Mouse (Mus musculus) MEL (cell line): Measurements from ENCODE around the gene Podnl1. TPM values are rescaled to one million over a fixed set of nuclear protein-coding genes. Genes with fewer than 3 reads are reported as not detected.

Experiments
- DNase-seq: peaks from one replicate; pipeline ENCODE4 v3.0.0; 2011; ENCODE audit warnings: low read depth, low spot score
- H3K27ac ChIP-seq: 2 replicates; pipeline ENCODE4 v1.5.1; 2012; ENCODE audit warnings: low read depth, mild to moderate bottlenecking, control low read depth, low read length, moderate library complexity; ENCODE audit not compliant: control insufficient read depth
- H3K27me3 ChIP-seq, 2 experiments: fragments of 150-350 bp in 1 of 2; sonication (generic) in 1 of 2; 2 replicates each; pipeline ENCODE4 v1.6.1; 2012; ENCODE audit warnings: low read length in 2 of 2, mild to moderate bottlenecking in 2 of 2, improper control_type of control experiment in 1 of 2, moderate library complexity in 1 of 2; ENCODE audit not compliant: insufficient read depth in 2 of 2, control insufficient read depth in 1 of 2
- H3K36me3 ChIP-seq, 2 experiments: 2 replicates each; pipeline ENCODE4 v1.6.1; 2012 to 2014; ENCODE audit warnings: low read length in 2 of 2, improper control_type of control experiment in 1 of 2, inconsistent platforms in 1 of 2, mild to moderate bottlenecking in 1 of 2; ENCODE audit not compliant: insufficient read depth in 2 of 2, control insufficient read depth in 1 of 2
- H3K4me1 ChIP-seq, 2 experiments: fragments of 150-350 bp in 1 of 2; sonication (generic) in 1 of 2; 2 replicates each; pipeline ENCODE4 v1.6.1; 2012; ENCODE audit warnings: low read length in 2 of 2, improper control_type of control experiment in 1 of 2, mild to moderate bottlenecking in 1 of 2; ENCODE audit not compliant: insufficient read depth in 2 of 2, control insufficient read depth in 1 of 2
- H3K4me3 ChIP-seq, 2 experiments: fragments of 150-350 bp in 1 of 2; sonication (generic) in 1 of 2; 2 replicates each; pipeline ENCODE4 v1.5.1; 2012; ENCODE audit warnings: low read depth in 2 of 2, low read length in 2 of 2, mild to moderate bottlenecking in 2 of 2, moderate library complexity in 2 of 2, control low read depth in 1 of 2, improper control_type of control experiment in 1 of 2; ENCODE audit not compliant: control insufficient read depth in 1 of 2, insufficient read depth in 1 of 2
- H3K79me2 ChIP-seq: 2 replicates; pipeline ENCODE4 v1.6.1; 2012; ENCODE audit warnings: mild to moderate bottlenecking, low read length, moderate library complexity; ENCODE audit not compliant: control insufficient read depth, poor library complexity, insufficient read depth
- H3K9ac ChIP-seq: 2 replicates; pipeline ENCODE4 v1.6.1; 2012; ENCODE audit warnings: low read depth, mild to moderate bottlenecking, control low read depth, low read length, moderate library complexity; ENCODE audit not compliant: control insufficient read depth, poor library complexity, severe bottlenecking
- H3K9me3 ChIP-seq: fragments of 150-350 bp; sonication (generic); replicated peaks from 2 replicates; pipeline ENCODE4 v1.6.1; 2012; ENCODE audit warnings: mild to moderate bottlenecking, low read length, improper control_type of control experiment, moderate library complexity; ENCODE audit not compliant: insufficient read depth
- CHD1 ChIP-seq: IDR thresholded peaks from 2 replicates; pipeline ENCODE4 v1.6.1; 2012; ENCODE audit warnings: low read depth, mild to moderate bottlenecking, inconsistent platforms, low read length, improper control_type of control experiment
- CTCF ChIP-seq, 3 experiments: IDR thresholded peaks in 2 of 3; conservative IDR thresholded peaks in 1 of 3; 2 replicates each; pipeline ENCODE4 v1.5.1; 2011 to 2012; ENCODE audit warnings: low read length in 3 of 3, low read depth in 2 of 3, mild to moderate bottlenecking in 2 of 3, improper control_type of control experiment in 1 of 3, inconsistent platforms in 1 of 3, mixed read lengths in 1 of 3, moderate library complexity in 1 of 3; ENCODE audit not compliant: control insufficient read depth in 1 of 3, insufficient read depth in 1 of 3, poor library complexity in 1 of 3, severe bottlenecking in 1 of 3
- E2F4 ChIP-seq: IDR thresholded peaks from 2 replicates; pipeline ENCODE4 v1.6.1; 2011; ENCODE audit warnings: low read depth, low read length, improper control_type of control experiment, borderline replicate concordance
- ELF1 ChIP-seq: IDR thresholded peaks from 2 replicates; pipeline ENCODE4 v1.6.1; 2014; ENCODE audit warnings: low read depth, mild to moderate bottlenecking, inconsistent platforms, low read length, improper control_type of control experiment, moderate library complexity
- EP300 ChIP-seq, 2 experiments: IDR thresholded peaks; 2 replicates each; pipeline ENCODE4 v1.6.1; 2011; ENCODE audit warnings: improper control_type of control experiment in 2 of 2, low read length in 2 of 2, low read depth in 1 of 2, mild to moderate bottlenecking in 1 of 2
- ETS1 ChIP-seq: IDR thresholded peaks from 2 replicates; pipeline ENCODE4 v1.6.1; 2012; ENCODE audit warnings: low read depth, mild to moderate bottlenecking, inconsistent platforms, low read length, improper control_type of control experiment, moderate library complexity
- GABPA ChIP-seq: IDR thresholded peaks from 2 replicates; pipeline ENCODE4 v1.6.1; 2012; ENCODE audit warnings: low read depth, mild to moderate bottlenecking, inconsistent platforms, low read length, improper control_type of control experiment, moderate library complexity
- GATA1 ChIP-seq: IDR thresholded peaks from 2 replicates; pipeline ENCODE4 v1.6.1; 2011; ENCODE audit warnings: low read depth, low read length, improper control_type of control experiment
- HCFC1 ChIP-seq: IDR thresholded peaks from 2 replicates; pipeline ENCODE4 v1.6.1; 2012; ENCODE audit warnings: low read depth, mild to moderate bottlenecking, inconsistent platforms, low read length, improper control_type of control experiment, moderate library complexity
- MAFK ChIP-seq: IDR thresholded peaks from 2 replicates; pipeline ENCODE4 v1.6.1; 2011; ENCODE audit warnings: low read depth, mild to moderate bottlenecking, low read length, improper control_type of control experiment, borderline replicate concordance
- MAX ChIP-seq: IDR thresholded peaks from 2 replicates; pipeline ENCODE4 v1.6.1; 2011; ENCODE audit warnings: low read length, improper control_type of control experiment
- MEF2A ChIP-seq: IDR thresholded peaks from 2 replicates; pipeline ENCODE4 v1.6.1; 2014; ENCODE audit warnings: low read depth, mild to moderate bottlenecking, inconsistent platforms, low read length, improper control_type of control experiment; ENCODE audit not compliant: poor library complexity, insufficient replicate concordance, severe bottlenecking; ENCODE audit errors: extremely low read depth
- MXI1 ChIP-seq: IDR thresholded peaks from 2 replicates; pipeline ENCODE4 v1.6.1; 2011; ENCODE audit warnings: mild to moderate bottlenecking, low read depth, low read length, improper control_type of control experiment
- MYB ChIP-seq: IDR thresholded peaks from 2 replicates; pipeline ENCODE4 v1.6.1; 2011; ENCODE audit warnings: mild to moderate bottlenecking, low read depth, low read length, improper control_type of control experiment
- MYC ChIP-seq: IDR thresholded peaks from 2 replicates; pipeline ENCODE4 v1.6.1; 2011; ENCODE audit warnings: low read depth, mild to moderate bottlenecking, low read length, improper control_type of control experiment, moderate library complexity
- NELFE ChIP-seq: IDR thresholded peaks from 2 replicates; pipeline ENCODE4 v1.6.1; 2011; ENCODE audit warnings: low read depth, low read length, improper control_type of control experiment
- POLR2A ChIP-seq, 2 experiments: IDR thresholded peaks; 2 replicates each; pipeline ENCODE4 v1.6.1; 2011 to 2012; ENCODE audit warnings: low read length in 2 of 2, mild to moderate bottlenecking in 2 of 2, control low read depth in 1 of 2, improper control_type of control experiment in 1 of 2, low read depth in 1 of 2, moderate library complexity in 1 of 2; ENCODE audit not compliant: control insufficient read depth in 1 of 2, insufficient read depth in 1 of 2, poor library complexity in 1 of 2
- POLR2AphosphoS2 ChIP-seq: IDR thresholded peaks from 2 replicates; pipeline ENCODE4 v1.6.1; 2011; ENCODE audit warnings: low read length, improper control_type of control experiment
- POLR2AphosphoS5 ChIP-seq: IDR thresholded peaks from 2 replicates; pipeline ENCODE4 v1.6.1; 2012; ENCODE audit warnings: low read depth, borderline replicate concordance, mild to moderate bottlenecking, inconsistent platforms, low read length, moderate library complexity, mixed read lengths
- RAD21 ChIP-seq: IDR thresholded peaks from 2 replicates; pipeline ENCODE4 v1.6.1; 2011; ENCODE audit warnings: mild to moderate bottlenecking, low read depth, low read length, improper control_type of control experiment
- SIN3A ChIP-seq: IDR thresholded peaks from 2 replicates; pipeline ENCODE4 v1.6.1; 2012; ENCODE audit warnings: low read length, improper control_type of control experiment, inconsistent platforms
- TAL1 ChIP-seq: IDR thresholded peaks from 2 replicates; pipeline ENCODE4 v1.6.1; 2012; ENCODE audit warnings: mild to moderate bottlenecking, inconsistent platforms, low read length, moderate library complexity, mixed read lengths
- TBP ChIP-seq: IDR thresholded peaks from 2 replicates; pipeline ENCODE4 v1.8.0; 2011; ENCODE audit warnings: low read depth, low read length, improper control_type of control experiment
- TCF12 ChIP-seq: IDR thresholded peaks from 2 replicates; pipeline ENCODE4 v1.6.1; 2014; ENCODE audit warnings: low read depth, mild to moderate bottlenecking, inconsistent platforms, low read length, improper control_type of control experiment, moderate library complexity
- UBTF ChIP-seq: IDR thresholded peaks from 2 replicates; pipeline ENCODE4 v1.6.1; 2012; ENCODE audit warnings: low read depth, mild to moderate bottlenecking, inconsistent platforms, low read length, improper control_type of control experiment, moderate library complexity, borderline replicate concordance; ENCODE audit not compliant: insufficient read depth
- USF1 ChIP-seq: IDR thresholded peaks from 2 replicates; pipeline ENCODE4 v1.6.1; 2014; ENCODE audit warnings: low read depth, mild to moderate bottlenecking, inconsistent platforms, low read length, improper control_type of control experiment, moderate library complexity
- USF2 ChIP-seq, 2 experiments: IDR thresholded peaks; 2 replicates each; pipeline ENCODE4 v1.6.1; 2011 to 2012; ENCODE audit warnings: improper control_type of control experiment in 2 of 2, low read length in 2 of 2, borderline replicate concordance in 1 of 2, inconsistent platforms in 1 of 2, low read depth in 1 of 2, mild to moderate bottlenecking in 1 of 2; ENCODE audit not compliant: insufficient read depth in 1 of 2
- ZC3H11A ChIP-seq: IDR thresholded peaks from 2 replicates; pipeline ENCODE4 v1.6.1; 2012; ENCODE audit warnings: low read depth, mild to moderate bottlenecking, inconsistent platforms, low read length, improper control_type of control experiment
- ZKSCAN1 ChIP-seq: IDR thresholded peaks from 2 replicates; pipeline ENCODE4 v1.6.1; 2012; ENCODE audit warnings: low read depth, mild to moderate bottlenecking, inconsistent platforms, low read length, improper control_type of control experiment, moderate library complexity
- ZNF384 ChIP-seq: IDR thresholded peaks from 2 replicates; pipeline ENCODE4 v1.6.1; 2012; ENCODE audit warnings: low read depth, mild to moderate bottlenecking, inconsistent platforms, low read length, improper control_type of control experiment
- polyA plus RNA-seq, 2 experiments: library from polyadenylated mRNA; stranded (reverse) in 1 of 2; unstranded in 1 of 2; fragments of >175 nt in 1 of 2; fragments of >200 nt in 1 of 2; gene quantifications; 2 replicates each; pipeline versions ENCODE4 v1.2.1 to v1.2.4; 2012; ENCODE audit warnings: low replicate concordance in 2 of 2, low read depth in 1 of 2; ENCODE audit not compliant: insufficient read length in 2 of 2, insufficient read depth in 1 of 2, missing spikeins in 1 of 2
- total RNA-seq: library from RNA; depleted of rRNA; stranded (reverse); fragments of 300-350 nt; gene quantifications from 2 replicates; pipeline ENCODE4 v1.2.3, GENCODE M21; 2012

Gene Podnl1
- total and polyA plus RNA-seq, 3 experiments: 0.04 to 0.08 TPM; not detected in 1

DNA sequence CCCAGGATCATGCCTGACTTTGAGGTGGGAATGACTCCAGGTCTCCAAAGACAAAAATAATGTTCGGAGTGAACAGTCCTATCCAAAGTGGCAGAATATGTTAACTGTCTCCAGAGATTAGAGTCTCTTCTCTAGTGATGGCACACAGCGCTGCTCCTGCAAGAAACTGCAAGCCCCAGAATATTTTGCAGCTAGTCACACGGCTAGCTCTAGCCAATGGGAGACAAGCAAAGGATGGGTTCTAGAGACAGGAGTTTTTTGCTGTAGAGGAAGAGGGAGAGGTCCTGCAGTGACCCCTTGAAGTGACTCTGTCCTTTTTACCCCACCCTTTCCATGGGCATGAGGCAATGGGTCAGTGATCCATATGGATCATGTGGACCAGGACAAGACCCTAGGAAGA is 12.1 kb downstream of the Podnl1 start:
- Histone ChIP-seq H3K4me1 (no peaks in the 10 kb centered on the region), H3K79me2 (no peaks in the 10 kb centered on the region), H3K9ac (no peak overlapping the region), H3K4me3 (no peak overlapping the region), H3K9me3 (no peaks in the 10 kb centered on the region), H3K27me3 (no peaks in the 10 kb centered on the region), H3K27ac (no peak overlapping the region), H3K36me3 (peaks cover 0 to 2% of the 10 kb centered on the region in 2 experiments; a peak in 1 of 4 replicates)
- DNase-seq: peak; percentile 25
- no peak for TF ChIP-seq ETS1
- no peak for TF ChIP-seq UBTF
- no peak for TF ChIP-seq POLR2AphosphoS5
- TF ChIP-seq NELFE: no peak
- TF ChIP-seq MAX: no peak
- TF ChIP-seq ZC3H11A: no peak
- no peak for TF ChIP-seq CHD1
- TF ChIP-seq POLR2A (IDR thresholded peaks at IDR 0.05; ENCODE audit: control insufficient read depth in 1 of 2, insufficient read depth in 1 of 2, low read depth in 1 of 2, low read length in 2 of 2, poor library complexity in 1 of 2): no peak
- TF ChIP-seq ZKSCAN1: no peak
- no peak for TF ChIP-seq EP300 (IDR thresholded peaks at IDR 0.05; ENCODE audit: low read depth in 1 of 2, low read length in 2 of 2)
- no peak for TF ChIP-seq MYB
- no peak for TF ChIP-seq ZNF384
- TF ChIP-seq HCFC1: peak; percentile 87
- no peak for TF ChIP-seq RAD21
- TF ChIP-seq USF2 (IDR thresholded peaks at IDR 0.05; ENCODE audit: borderline replicate concordance in 1 of 2, insufficient read depth in 1 of 2, low read depth in 1 of 2, low read length in 2 of 2): peak in 1 of 2 experiments; percentile 56; a peak in 1 of 4 replicates
- TF ChIP-seq USF1: peak; percentile 90
- TF ChIP-seq GABPA: no peak
- no peak for TF ChIP-seq TBP
- no peak for TF ChIP-seq SIN3A

DNA sequence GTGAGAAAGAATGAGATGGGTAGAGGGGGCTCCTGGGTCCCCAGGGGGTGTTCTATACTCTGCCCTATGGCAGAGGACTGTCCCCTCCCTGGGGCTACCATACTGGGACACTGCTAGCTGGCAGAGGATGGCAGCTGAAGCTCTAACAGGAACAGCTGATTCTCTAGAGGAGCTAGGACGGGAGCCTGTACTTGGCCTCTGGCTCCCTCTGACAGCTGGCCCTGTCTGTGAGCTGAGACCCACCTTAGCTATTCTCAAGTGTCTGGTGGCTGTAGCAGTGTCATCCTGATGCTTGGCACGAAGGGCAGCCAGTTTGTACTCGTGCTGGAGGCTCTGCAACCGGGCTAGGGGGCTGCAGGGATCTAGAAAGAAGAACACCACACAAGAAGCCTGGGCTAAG is 15.0 kb downstream of the Podnl1 start:
- TF ChIP-seq MEF2A (no peak), TBP (no peak), ELF1 (no peak), UBTF (no peak), E2F4 (no peak), CTCF (IDR thresholded peaks at IDR 0.05 in 2 of 3, conservative IDR thresholded peaks at IDR 0.05 in 1 of 3; ENCODE audit: control insufficient read depth in 1 of 3, insufficient read depth in 1 of 3, low read depth in 2 of 3, low read length in 3 of 3, poor library complexity in 1 of 3, severe bottlenecking in 1 of 3) (no peak), GATA1 (no peak), TAL1 (no peak), POLR2A (IDR thresholded peaks at IDR 0.05; ENCODE audit: control insufficient read depth in 1 of 2, insufficient read depth in 1 of 2, low read depth in 1 of 2, low read length in 2 of 2, poor library complexity in 1 of 2) (no peak), ETS1 (no peak), POLR2AphosphoS2 (no peak), MAFK (no peak), TCF12 (no peak), MXI1 (no peak), MYC (no peak), POLR2AphosphoS5 (no peak)
- H3K36me3 ChIP-seq: peaks cover 0 to 2% of the 10 kb centered on the region in 2 experiments; a peak in 2 of 4 replicates

More for the DNA sequence above, 15.0 kb downstream of the Podnl1 start:
- Histone ChIP-seq H3K27me3 (no peaks in the 10 kb centered on the region), H3K9me3 (no peaks in the 10 kb centered on the region), H3K79me2 (no peaks in the 10 kb centered on the region), H3K4me1 (peaks cover 0 to 4% of the 10 kb centered on the region in 2 experiments; a peak in 1 of 4 replicates), H3K27ac (no peak overlapping the region), H3K9ac (no peak overlapping the region), H3K4me3 (no peak overlapping the region)
- no peak for DNase-seq
